Mouse (Mus musculus) liver, embryonic 14.5 days (tissue): ENCODE measurements around the gene Mthfsl. TPM values are rescaled to one million over a fixed set of nuclear protein-coding genes. Genes with fewer than 3 reads are reported as not detected.
"Not testable (repeated sequence)": the region's sequence is repeated elsewhere in the genome, so short reads cannot be mapped to it uniquely, and the experiment has no call there.

Experiments
- ATAC-seq: fragments of 200-750 bp; cut with Nextera tagmentation; 2 replicates; pipeline ENCODE4 v1.8.0; 2017; ENCODE audit warnings: moderate number of reproducible peaks, mild to moderate bottlenecking, moderate library complexity; ENCODE audit not compliant: insufficient read depth
- DNase-seq, 3 experiments: peaks; one replicate each; pipeline ENCODE4 v3.0.0-alpha.2; 2012 to 2013; ENCODE audit warnings: low read depth in 3 of 3, low spot score in 3 of 3
- H3K27ac ChIP-seq: fragments of 300-500 bp; sonication (generic); 2 replicates; pipeline ENCODE4 v1.5.1; 2014; ENCODE audit warnings: moderate library complexity, mild to moderate bottlenecking, control low read depth, inconsistent platforms
- H3K27me3 ChIP-seq: fragments of 300-500 bp; sonication (generic); 2 replicates; pipeline ENCODE4 v1.6.1; 2014; ENCODE audit warnings: mild to moderate bottlenecking, low read length, moderate library complexity; ENCODE audit not compliant: control insufficient read depth, insufficient read depth
- H3K36me3 ChIP-seq: fragments of 300-500 bp; sonication (generic); replicated peaks from 2 replicates; pipeline ENCODE4 v1.6.1; 2014; ENCODE audit warnings: low read depth; ENCODE audit not compliant: control insufficient read depth, insufficient read depth
- H3K4me1 ChIP-seq, 2 experiments: fragments of 200-500 bp in 1 of 2; fragments of 300-500 bp in 1 of 2; sonication (generic) in 1 of 2; replicated peaks; 2 replicates each; pipeline ENCODE4 v1.6.1; 2012 to 2014; ENCODE audit warnings: antibody characterized with exemption in 1 of 2, inconsistent platforms in 1 of 2, low read length in 1 of 2; ENCODE audit not compliant: control insufficient read depth in 2 of 2, insufficient read depth in 2 of 2
- H3K4me2 ChIP-seq: fragments of 300-500 bp; sonication (generic); 2 replicates; pipeline ENCODE4 v1.6.1; 2014; ENCODE audit warnings: low read depth, mild to moderate bottlenecking, control low read depth, moderate library complexity
- H3K4me3 ChIP-seq, 2 experiments: fragments of 200-500 bp in 1 of 2; fragments of 300-500 bp in 1 of 2; sonication (generic) in 1 of 2; 2 replicates each; pipeline ENCODE4 v1.5.1; 2012 to 2014; ENCODE audit warnings: low read depth in 2 of 2, low read length in 2 of 2, mild to moderate bottlenecking in 2 of 2, control low read depth in 1 of 2, inconsistent platforms in 1 of 2, moderate library complexity in 1 of 2; ENCODE audit not compliant: insufficient read depth in 1 of 2
- H3K9ac ChIP-seq: fragments of 300-500 bp; sonication (generic); replicated peaks from 2 replicates; pipeline ENCODE4 v1.6.1; 2014; ENCODE audit warnings: mild to moderate bottlenecking, control low read depth, moderate library complexity
- H3K9me3 ChIP-seq: fragments of 300-500 bp; sonication (generic); 2 replicates; pipeline ENCODE4 v1.6.1; 2016; ENCODE audit warnings: low read length, mixed read lengths; ENCODE audit not compliant: control insufficient read depth
- CTCF ChIP-seq: IDR thresholded peaks from 2 replicates; pipeline ENCODE4 v1.5.1; 2016; ENCODE audit warnings: antibody characterized with exemption, low read depth, control low read depth
- WGBS: fragments of 180-500 bp; shearing (Covaris S2); extraction: QIAGEN DNeasy Blood & Tissue Kit; methylation state at CpG from one replicate; pipeline ENCODE4 v1.1.7; 2014; ENCODE audit not compliant: insufficient replicate concordance; 5-methylcytosine and 5-hydroxymethylcytosine counted together
- polyA plus RNA-seq, 2 experiments: library from polyadenylated mRNA; depleted of rRNA in 1 of 2; stranded (reverse) in 1 of 2; unstranded in 1 of 2; fragments of >200 nt; fragmentation: Nextera tagmentation in 1 of 2; extraction: Ambion mirVana in 1 of 2; gene quantifications; 2 replicates each; pipeline versions ENCODE4 v1.2.1 to v1.2.3; 2012 to 2014

The Mthfsl gene
- polyA plus RNA-seq, 2 experiments = 16.5 to 20.0 TPM

DNA sequence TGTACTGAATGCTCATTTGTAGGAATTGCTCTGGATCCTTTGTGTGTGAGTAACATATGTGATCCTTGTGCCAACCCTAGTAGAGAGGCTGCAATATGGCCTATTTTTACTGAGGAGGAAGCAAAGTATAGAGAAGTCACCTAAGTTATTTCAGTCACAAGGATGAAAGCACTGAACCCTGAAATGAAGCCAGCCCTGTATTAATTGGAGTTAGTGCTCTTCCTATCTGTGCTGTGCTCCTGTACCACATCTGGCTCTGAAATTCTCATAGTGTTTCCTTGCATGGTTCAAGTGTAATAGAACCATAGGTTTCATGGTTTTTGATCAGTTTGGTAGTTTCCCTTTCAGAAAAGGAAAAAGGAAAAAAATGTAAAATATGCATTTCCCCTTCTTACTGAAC is 8.2 kb upstream of the Mthfsl start:
- H3K36me3 ChIP-seq, ATAC-seq, H3K4me2 ChIP-seq, H3K9me3 ChIP-seq, H3K27me3 ChIP-seq, H3K9ac ChIP-seq, H3K27ac ChIP-seq, DNase-seq, H3K4me1 ChIP-seq, H3K4me3 ChIP-seq: not testable (repeated sequence)

DNA sequence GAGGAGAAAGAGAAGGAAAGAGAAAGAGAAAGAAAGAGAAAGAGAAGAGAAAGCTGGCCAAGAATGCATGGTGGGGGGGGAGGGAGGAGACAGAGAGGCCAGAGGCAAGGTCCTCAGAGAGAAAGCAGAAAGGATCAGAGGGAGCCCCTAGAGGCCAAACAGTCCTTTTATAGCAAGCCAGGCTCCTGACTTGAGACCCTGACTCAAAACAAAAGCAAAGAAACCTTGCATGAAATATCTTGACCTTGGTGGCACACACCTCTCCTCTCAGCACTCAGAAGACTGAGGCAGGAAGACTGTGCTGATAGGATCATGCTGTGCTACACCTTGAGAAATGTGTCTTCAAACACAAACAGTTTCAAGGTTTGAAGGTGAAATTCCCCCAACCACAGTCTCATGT is 1.5 kb upstream of the Mthfsl start:
- ATAC-seq, H3K27ac ChIP-seq, H3K4me3 ChIP-seq, H3K27me3 ChIP-seq, H3K9ac ChIP-seq, H3K36me3 ChIP-seq, H3K4me1 ChIP-seq, DNase-seq, H3K9me3 ChIP-seq, H3K4me2 ChIP-seq: not testable (repeated sequence)

DNA sequence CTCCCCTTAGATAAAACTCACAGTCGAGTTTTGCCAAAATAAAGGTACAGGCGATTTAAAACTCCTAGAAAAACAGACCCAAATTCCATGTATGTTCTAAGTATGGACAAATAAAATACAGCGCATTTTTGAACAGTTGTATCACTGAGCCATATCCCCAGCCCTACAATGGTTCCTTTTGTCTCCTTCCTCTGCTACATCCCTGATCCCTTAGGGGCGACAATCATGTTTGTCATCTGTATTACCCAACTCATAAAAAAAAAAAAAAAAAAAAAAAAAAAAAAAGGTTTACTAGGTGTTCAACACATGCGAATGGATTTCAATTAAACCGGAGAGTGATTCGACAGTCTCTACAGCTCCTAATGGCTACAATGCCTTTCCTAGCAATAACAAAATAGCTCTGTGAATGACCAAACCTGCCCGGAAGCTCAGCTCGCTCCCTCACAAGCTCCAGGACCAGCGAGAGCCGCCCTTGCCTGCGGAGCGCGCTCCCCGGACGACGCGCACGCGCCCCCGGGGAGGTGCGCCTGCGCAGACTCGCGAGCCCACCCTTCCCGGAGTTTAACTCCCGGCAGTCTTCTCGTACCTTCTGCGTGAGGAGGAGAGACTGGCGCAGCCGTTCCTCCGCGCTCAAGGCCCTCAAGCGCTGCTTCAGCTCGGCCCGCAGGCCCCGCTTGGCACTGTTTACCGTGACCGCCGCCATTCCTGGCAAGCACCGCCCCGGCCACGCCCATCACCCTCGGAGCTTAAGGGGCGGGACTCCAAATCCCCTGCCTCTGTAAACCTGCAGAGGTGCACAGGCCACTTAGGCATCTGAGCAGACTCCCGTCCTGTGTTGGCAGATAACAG is 799 bp downstream of the Mthfsl start:
- not testable (repeated sequence) for H3K4me1 ChIP-seq, H3K9me3 ChIP-seq, H3K27ac ChIP-seq, DNase-seq, H3K27me3 ChIP-seq, H3K36me3 ChIP-seq
- H3K9ac ChIP-seq = peak overlapping the region; percentile 47
- peak overlapping the region; percentile 43 to 65 for H3K4me3 ChIP-seq
- ATAC-seq = peak; percentile 93
- H3K4me2 ChIP-seq = peak overlapping the region; percentile 59
- 4% methylated on average over 15 of the region's 46 CpGs for WGBS

DNA sequence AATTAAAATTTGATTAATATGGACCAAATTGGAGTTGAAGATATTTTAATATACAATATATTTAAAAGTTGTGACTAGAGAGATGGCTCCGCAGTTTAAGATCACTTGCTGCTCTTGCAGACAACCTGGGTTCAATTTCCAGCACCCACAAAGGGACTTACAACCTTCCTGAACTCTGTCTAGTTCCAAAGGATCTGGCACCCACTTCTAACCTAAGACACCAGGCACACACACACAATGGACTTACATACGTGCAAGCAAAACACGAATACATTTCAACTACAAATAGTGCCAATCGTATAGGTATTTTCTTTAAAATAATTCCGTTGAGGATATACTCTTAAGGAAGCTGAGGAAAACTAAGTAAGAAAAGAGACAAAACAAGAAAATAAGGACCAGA is 1.5 kb downstream of the Mthfsl start:
- H3K36me3 ChIP-seq, H3K27ac ChIP-seq, H3K27me3 ChIP-seq, H3K4me3 ChIP-seq, H3K9ac ChIP-seq, H3K9me3 ChIP-seq, ATAC-seq, DNase-seq, H3K4me1 ChIP-seq: not testable (repeated sequence)
- H3K4me2 ChIP-seq = peak overlapping the region; percentile 59
- WGBS = 66% methylated on average over 4 of the region's 5 CpGs

DNA sequence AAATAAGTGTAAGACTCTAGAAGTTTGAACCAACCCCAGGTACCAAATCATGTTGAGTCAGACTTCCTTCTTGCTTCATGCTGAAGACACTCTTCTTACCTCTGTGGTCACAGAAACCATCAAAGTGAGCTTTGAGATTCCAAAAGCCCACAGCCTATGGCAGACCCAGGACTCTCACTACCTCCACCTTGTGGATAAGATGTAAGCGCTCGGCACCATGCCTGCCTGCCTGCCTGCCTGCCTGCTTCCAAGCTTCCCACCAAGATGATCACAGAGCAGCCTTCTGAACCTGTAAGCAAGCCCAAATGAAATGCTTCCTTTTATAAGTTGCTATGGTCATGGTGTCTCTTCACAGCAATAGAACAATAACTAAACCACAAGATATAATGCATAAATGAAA is 2.0 kb downstream of the Mthfsl start:
- H3K36me3 ChIP-seq, H3K27ac ChIP-seq, H3K4me1 ChIP-seq, H3K9me3 ChIP-seq, H3K9ac ChIP-seq, H3K4me3 ChIP-seq, H3K27me3 ChIP-seq, DNase-seq, ATAC-seq, H3K4me2 ChIP-seq: not testable (repeated sequence)
- WGBS = 34% methylated on average over 2 of the region's 2 CpGs
- peak; percentile 46 for TF ChIP-seq CTCF

DNA sequence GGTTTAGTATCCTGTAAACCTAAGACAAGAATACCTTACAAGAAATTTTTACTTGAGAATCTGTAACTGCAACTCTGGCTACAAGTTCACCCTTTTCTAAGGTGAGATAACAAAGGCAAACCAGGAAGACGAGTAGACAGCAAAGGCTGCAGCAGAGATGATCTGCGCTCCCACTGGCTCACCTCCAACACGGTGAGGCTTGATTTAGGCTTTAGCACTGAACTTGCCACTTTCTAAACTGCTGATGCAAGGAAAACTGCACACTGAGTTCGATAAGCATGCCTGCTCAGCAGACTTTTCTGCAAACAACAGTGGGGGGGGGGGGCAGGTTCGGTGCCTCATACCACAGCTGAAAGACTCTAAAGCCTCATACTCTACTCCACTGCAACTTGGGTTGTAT is 5.6 kb downstream of the Mthfsl start:
- H3K4me3 ChIP-seq, H3K27ac ChIP-seq, H3K4me2 ChIP-seq, H3K9me3 ChIP-seq, H3K9ac ChIP-seq, H3K36me3 ChIP-seq, DNase-seq, H3K27me3 ChIP-seq, ATAC-seq, H3K4me1 ChIP-seq: not testable (repeated sequence)
- WGBS = 63% methylated on average over 5 of the region's 5 CpGs

DNA sequence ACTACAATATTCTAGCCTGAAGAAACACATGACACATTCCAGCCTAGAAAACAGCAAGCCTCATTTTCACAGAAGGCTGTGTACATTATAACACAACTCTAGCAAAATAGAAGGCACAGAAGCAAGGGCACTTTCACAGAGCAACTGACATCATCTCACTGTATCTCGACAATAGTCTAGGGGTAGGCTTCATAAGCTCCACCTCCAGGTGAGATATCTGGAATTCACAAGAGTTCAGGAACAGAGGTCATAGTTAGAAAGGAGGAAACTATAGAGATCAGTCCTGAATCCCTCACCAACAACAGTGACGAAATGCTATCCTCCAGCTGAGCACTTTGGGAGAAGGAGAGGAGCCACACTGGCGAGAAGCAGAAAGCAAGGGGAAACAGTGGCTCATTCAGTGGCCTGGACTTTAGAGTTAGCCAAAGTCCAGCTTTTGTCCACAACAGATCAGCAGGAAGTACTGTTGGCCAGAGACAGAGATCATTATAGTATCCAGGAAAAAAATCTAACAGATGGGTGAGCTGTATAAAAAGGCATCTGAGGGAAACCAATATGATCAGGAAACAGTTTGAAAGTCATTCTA is 7.8 kb downstream of the Mthfsl start:
- H3K4me1 ChIP-seq, H3K9me3 ChIP-seq, H3K9ac ChIP-seq, H3K27me3 ChIP-seq, H3K36me3 ChIP-seq, H3K4me3 ChIP-seq, H3K4me2 ChIP-seq, DNase-seq, H3K27ac ChIP-seq: not testable (repeated sequence)
- ATAC-seq = peak; percentile 46; the same call in 1 of the 2 replicates
- WGBS = 50% methylated on average over 3 of the region's 3 CpGs

DNA sequence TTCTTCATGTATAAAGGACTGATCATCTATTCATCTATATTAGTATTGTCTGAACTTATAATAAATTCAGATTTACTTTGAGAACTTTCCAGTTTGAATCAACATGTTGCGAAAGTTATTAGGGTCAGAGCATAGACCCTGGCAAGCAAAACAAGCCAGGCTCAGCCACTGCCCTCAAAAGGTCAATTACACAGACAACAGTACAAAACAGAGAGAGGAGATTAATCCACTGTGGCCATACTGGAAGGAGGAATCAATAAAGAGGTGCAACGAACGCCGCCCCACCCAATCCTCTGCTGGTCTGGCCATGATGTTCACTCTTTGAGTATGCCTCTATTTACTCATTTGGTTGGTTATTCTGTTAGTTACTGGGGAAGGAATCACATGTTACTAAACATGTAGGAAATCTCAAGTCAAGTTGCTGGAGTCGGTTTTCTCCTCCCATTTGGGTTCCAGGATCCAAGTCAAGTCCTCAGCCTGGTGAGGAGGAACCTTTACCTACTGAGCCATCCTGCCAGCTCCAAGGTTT is 9.1 kb downstream of the Mthfsl start:
- H3K4me1 ChIP-seq, H3K27ac ChIP-seq, H3K36me3 ChIP-seq, H3K9me3 ChIP-seq, H3K9ac ChIP-seq, ATAC-seq, DNase-seq, H3K4me2 ChIP-seq, H3K27me3 ChIP-seq, H3K4me3 ChIP-seq: not testable (repeated sequence)
- 75% methylated on average over 4 of the region's 5 CpGs for WGBS
